Mouse (Mus musculus): ENCODE results near the gene Foxr1. TPM values are rescaled to one million over a fixed set of nuclear protein-coding genes. Genes with fewer than 3 reads are reported as not detected.

Gene Foxr1
- polyA plus RNA-seq (2012), result not detected in 2 replicates

DNA sequence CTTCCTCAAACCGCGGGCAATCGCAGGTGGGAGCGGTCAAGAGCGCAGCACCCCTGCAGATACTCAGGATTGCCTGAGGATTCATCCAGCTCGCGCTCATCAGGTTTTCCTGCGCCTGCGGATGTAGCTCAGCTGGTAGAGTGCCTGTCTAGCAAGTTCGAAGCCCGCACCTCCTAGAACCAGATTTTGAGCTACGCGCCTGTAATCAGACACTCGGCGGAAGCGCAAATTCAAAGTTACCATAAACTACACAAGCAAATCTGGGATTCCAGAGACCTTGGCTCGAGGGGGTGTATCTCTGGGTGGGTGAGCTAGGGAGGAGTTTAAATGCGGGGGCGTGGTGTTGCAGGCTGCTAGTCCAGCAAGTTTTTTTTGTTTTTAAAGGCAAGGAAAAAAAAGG is at the start of gene Foxr1:
Gene Foxr1 (minus strand): TSS at position 176 of the 400 bp plus-strand sequence.

GRCm38 (mm10) chr9:44482552-44482951 is 41.6 kb upstream of the Foxr1 start, which contains the start of gene Bcl9l:
Bcl9l (plus strand) TSS chr9:44482825.

GRCm38 (mm10) chr9:44454891-44455220 is 13.9 kb upstream of the Foxr1 start, which contains the start of gene Upk2:
Upk2 (minus strand) TSS chr9:44454976.

DNA sequence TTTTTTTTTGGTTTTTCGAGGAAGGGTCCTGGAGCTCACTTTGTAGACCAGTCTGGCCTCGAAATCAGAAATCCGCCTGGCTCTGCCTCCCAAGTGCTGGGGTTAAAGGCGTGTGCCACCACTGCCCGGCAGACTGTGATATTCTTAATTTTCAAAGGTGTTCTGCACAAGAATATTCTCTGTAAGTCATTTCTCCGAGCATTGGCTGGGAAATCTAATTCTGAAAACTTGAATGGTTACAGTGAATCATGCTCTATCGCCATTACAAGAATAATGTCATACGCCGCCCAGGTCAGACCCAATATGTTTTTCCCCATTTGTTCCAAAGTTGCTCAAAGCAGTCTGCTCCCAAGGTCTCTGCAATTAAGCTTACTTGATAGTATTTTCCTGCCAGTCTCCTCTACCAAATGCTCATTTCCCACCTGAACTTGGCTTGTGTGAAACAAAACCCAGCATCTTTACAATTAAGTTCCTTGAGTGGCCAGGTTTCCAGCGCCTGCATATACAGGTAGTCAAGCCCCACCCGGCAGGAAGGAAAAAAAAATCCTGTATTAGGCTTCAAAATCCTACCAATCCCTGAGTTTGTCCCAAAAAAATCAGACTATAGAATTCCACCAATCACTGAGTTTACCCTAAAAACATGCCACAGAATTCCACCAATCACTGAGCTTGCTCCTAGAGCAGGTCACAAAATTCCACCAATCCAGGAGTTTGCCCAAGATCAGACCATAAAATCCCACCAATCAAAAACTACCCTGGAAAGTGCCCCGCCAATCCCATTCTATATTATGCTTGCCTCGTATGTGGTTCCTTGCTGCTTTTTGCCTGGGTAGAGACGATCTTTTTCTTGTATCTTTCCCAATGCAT is 22.2 kb downstream of the Foxr1 start, which contains the start of gene Ccdc84:
Gene Ccdc84 (minus strand): TSS at position 51 of the 867 bp plus-strand sequence.

DNA sequence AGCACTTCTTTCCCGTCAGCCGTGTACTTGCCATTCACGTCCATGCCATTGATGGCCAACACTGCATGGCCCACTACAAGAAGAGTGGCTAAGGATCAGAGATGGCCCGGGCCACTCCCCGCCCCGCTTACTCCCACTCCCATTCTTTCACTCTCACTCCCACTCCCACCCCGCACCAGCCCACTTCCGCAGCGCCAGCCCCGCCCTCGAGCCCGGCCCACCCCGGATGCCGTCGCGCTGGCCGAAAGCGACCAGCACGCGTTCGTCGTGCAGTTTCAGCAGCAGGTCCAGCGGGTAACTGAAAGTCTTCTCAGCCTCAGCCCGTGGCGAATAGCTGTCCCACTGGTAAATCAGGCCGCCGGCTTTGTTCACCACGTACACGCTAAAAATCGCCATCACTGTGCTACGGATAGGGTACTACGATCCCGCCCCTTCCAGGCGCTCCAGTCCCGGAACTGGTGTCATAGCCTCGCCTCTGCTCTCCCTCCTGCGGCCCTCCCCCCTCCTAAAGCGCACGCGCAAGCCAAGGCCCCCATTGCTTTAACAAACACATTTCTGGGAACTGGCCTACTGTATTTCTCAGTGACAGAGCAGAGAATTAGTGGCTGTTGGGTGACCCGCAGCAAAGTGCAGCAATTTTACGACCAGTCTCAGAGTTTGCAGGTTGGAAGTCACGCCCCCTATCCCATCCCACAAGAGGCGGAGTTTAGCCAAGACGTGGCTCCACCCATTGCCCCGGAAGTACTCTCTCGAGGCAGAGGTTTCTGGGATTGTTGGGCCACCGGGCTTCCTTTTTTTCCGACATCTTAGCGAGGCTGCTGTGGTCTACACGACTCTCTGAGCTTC is 33.8 kb downstream of the Foxr1 start, which contains the start of the genes Rps25 and Trappc4:
Gene Rps25 (plus strand): TSS at position 234 of the 846 bp plus-strand sequence.
Gene Trappc4 (minus strand): TSS at position 695 of the 846 bp plus-strand sequence.

GRCm38 (mm10) chr9:44396684-44397411 is 44.1 kb downstream of the Foxr1 start, which contains the start of gene Slc37a4:
Slc37a4 (plus strand) TSS chr9:44396852.

Other genes starting within 250 kb of the Foxr1 start
- gene Cbl, start 207.1 kb downstream of the Foxr1 start, polyA plus RNA-seq (2012), result 17.2 and 20.8 TPM in 2 replicates
- gene Ccdc153, start 200.5 kb downstream of the Foxr1 start, polyA plus RNA-seq (2012), result not detected in 2 replicates
- gene Pdzd3, start 189.7 kb downstream of the Foxr1 start, polyA plus RNA-seq (2012), result 0.13 and 0.44 TPM in 2 replicates
- 12.4 and 18.2 TPM in 2 replicates for gene Nlrx1, start 172.5 kb downstream of the Foxr1 start, polyA plus RNA-seq (2012)
- gene Abcg4, start 152.5 kb downstream of the Foxr1 start, polyA plus RNA-seq (2012), result 12.4 and 16.0 TPM in 2 replicates
- 5.1 and 7.4 TPM in 2 replicates for gene Hinfp, start 135.5 kb downstream of the Foxr1 start, polyA plus RNA-seq (2012)
- gene C2cd2l, start 120.9 kb downstream of the Foxr1 start, polyA plus RNA-seq (2012), result 64.6 and 72.7 TPM in 2 replicates
- gene Dpagt1, start 115.1 kb downstream of the Foxr1 start, polyA plus RNA-seq (2012), result 10.2 and 12.1 TPM in 2 replicates
- gene H2afx, start 106.4 kb downstream of the Foxr1 start, polyA plus RNA-seq (2012), result 701 and 895 TPM in 2 replicates
- 70.8 and 79.3 TPM in 2 replicates for gene Hmbs, start 96.9 kb downstream of the Foxr1 start, polyA plus RNA-seq (2012)
- 14.2 and 16.1 TPM in 2 replicates for gene Vps11, start 79.5 kb downstream of the Foxr1 start, polyA plus RNA-seq (2012)
- 72.8 and 74.0 TPM in 2 replicates for gene Hyou1, start 61.6 kb downstream of the Foxr1 start, polyA plus RNA-seq (2012)
- 19.2 and 19.6 TPM in 2 replicates for gene Slc37a4, start 44.3 kb downstream of the Foxr1 start, polyA plus RNA-seq (2012)
- 281 and 286 TPM in 2 replicates for gene Rps25, start 34.0 kb downstream of the Foxr1 start, polyA plus RNA-seq (2012)
- gene Trappc4, start 33.5 kb downstream of the Foxr1 start, polyA plus RNA-seq (2012), result 10.1 and 11.5 TPM in 2 replicates
- gene Ccdc84, start 22.6 kb downstream of the Foxr1 start, polyA plus RNA-seq (2012), result 17.1 and 21.6 TPM in 2 replicates
- gene Upk2, start 13.8 kb upstream of the Foxr1 start, polyA plus RNA-seq (2012), result not detected in 2 replicates
- gene Bcl9l, start 41.7 kb upstream of the Foxr1 start, polyA plus RNA-seq (2012), result 59.4 and 73.6 TPM in 2 replicates
- gene Cxcr5, start 120.7 kb upstream of the Foxr1 start, polyA plus RNA-seq (2012), result 0.22 and 0.23 TPM in 2 replicates
- gene Ddx6, start 163.8 kb upstream of the Foxr1 start, polyA plus RNA-seq (2012), result 28.0 and 36.9 TPM in 2 replicates
- gene Treh, start 232.1 kb upstream of the Foxr1 start, polyA plus RNA-seq (2012), result not detected in 2 replicates